Mouse (Mus musculus): ENCODE results near the gene Dmgdh. TPM values are rescaled to one million over a fixed set of nuclear protein-coding genes. Genes with fewer than 3 reads are reported as not detected.

The Dmgdh gene
- polyA plus RNA-seq, 1 experiment from 2014 or later: 1.3 TPM

DNA sequence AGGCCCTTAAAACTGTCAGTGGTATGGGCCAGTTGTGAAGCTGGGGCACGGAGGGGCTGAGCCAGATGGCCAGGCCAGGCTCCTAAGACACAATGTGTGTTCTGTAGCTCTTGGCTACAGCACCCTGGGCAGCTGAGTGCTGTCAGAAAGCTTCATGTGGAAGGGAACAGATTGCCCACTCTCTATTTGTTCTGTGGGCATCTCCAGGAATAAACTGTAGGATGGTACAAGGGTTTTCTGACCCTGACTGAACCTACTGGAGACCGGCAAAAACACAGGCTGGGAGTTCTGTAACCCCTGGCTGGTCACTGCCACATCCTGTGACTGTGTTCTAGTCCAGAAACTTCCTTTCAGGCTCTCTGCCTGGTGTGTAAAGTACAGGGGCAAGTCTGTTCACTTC is 111.8 kb downstream of the Dmgdh start:
- no peak overlapping the region for H3K9ac ChIP-seq
- WGBS: 81% methylated on average over 2 of the region's 2 CpGs
- no peak for ATAC-seq (ENCODE audit: insufficient read depth, low FRiP score, low read depth)
- no peaks in the 10 kb centered on the region for H3K4me1 ChIP-seq
- no peak overlapping the region for H3K4me2 ChIP-seq
- no peak overlapping the region for H3K4me3 ChIP-seq (replicated peaks)
- no peaks in the 10 kb centered on the region for H3K9me3 ChIP-seq
- H3K27ac ChIP-seq: no peak overlapping the region
- H3K27me3 ChIP-seq (replicated peaks): no peaks in the 10 kb centered on the region
- H3K36me3 ChIP-seq: no peaks in the 10 kb centered on the region

DNA sequence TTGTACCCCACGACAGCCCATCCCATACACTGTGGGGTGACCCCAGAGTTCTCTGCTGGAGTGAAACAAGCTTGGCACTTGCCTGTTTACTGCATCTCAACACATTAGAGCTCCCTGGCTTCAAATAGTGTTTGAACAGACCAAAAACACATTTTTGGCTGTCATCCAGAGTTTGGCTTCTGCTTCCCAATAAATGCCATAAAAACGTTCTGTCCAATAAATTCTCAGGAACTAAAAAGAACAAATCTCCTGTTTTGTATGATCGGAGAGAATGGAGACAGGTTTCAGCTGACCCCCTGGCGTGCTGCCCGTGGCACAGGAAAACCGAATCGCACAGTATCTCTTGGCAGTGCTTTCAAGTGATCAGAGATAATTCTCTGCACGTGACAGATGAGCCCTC is 113.4 kb downstream of the Dmgdh start:
- Histone ChIP-seq H3K4me1 (no peaks in the 10 kb centered on the region), H3K36me3 (no peaks in the 10 kb centered on the region), H3K4me3 (replicated peaks) (no peak overlapping the region), H3K27me3 (replicated peaks) (no peaks in the 10 kb centered on the region), H3K9me3 (no peaks in the 10 kb centered on the region), H3K27ac (no peak overlapping the region), H3K4me2 (no peak overlapping the region), H3K9ac (no peak overlapping the region)
- 51% methylated on average over 8 of the region's 8 CpGs for WGBS
- no peak for ATAC-seq (ENCODE audit: insufficient read depth, low FRiP score, low read depth)

DNA sequence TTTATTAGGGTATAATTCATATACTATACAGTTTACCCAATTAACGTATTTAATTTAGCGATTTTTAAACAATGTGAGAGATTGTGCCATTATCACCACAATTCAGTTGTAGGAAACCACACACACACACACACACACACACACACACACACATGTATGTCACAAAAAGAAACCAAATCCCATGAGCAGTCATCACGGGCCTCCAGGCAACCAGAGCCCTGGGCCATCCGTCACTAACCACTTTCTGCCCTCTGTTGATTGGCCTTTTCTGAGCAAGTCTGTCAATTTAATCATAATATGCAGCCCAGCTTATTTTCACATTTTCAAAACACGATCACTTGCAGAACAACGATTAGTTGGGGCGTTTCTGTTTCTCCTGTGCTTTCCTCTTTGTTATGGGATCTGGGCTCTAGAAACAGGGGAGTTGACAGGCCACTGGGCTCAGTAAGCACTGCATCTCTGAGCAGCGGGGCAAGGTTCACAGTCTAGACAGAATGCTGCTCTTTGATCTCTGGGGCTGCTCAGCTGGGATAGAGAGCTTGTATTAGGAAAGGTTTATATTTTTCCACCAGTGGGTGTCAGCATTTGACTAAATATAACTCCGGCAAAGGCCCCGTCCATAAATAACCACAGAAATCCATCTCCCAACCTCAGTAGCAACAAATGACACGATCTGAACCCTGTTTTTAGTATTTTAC is 118.9 kb downstream of the Dmgdh start:
- H3K4me1 ChIP-seq: no peaks in the 10 kb centered on the region
- H3K27me3 ChIP-seq (replicated peaks): no peaks in the 10 kb centered on the region
- ATAC-seq (ENCODE audit: insufficient read depth, low FRiP score, low read depth): peak; percentile 53
- no peaks in the 10 kb centered on the region for H3K36me3 ChIP-seq
- no peaks in the 10 kb centered on the region for H3K9me3 ChIP-seq
- WGBS: 42% methylated on average over 11 of the region's 11 CpGs
- H3K4me3 ChIP-seq (replicated peaks): no peak overlapping the region
- no peak overlapping the region for H3K27ac ChIP-seq
- no peak overlapping the region for H3K4me2 ChIP-seq
- no peak overlapping the region for H3K9ac ChIP-seq

DNA sequence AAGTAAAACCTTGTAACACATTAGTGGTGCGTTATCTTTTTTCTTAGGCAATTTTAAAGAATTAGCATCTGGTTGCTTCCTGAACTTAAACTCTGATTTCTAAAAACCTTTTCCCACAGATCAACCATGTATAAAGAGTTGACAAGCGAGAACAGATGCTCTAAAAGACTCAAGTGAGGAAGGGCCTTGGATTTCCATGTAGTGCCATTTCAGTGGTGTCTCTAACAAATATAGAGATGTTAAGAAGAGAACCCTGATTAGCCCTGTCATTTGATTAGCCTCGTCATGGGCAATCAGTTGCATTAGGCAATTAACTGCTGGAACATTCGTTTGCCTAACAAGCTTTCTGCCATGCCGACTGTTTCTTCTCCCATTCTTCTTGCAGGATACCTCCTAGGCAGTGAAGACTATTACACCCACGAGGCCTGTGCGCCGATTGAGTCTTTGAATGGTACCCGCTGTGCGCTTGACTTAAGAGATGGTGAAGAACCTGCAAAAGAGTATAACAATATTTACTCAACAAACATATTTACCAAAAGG is 119.5 kb downstream of the Dmgdh start:
- H3K4me3 ChIP-seq (replicated peaks): no peak overlapping the region
- no peaks in the 10 kb centered on the region for H3K9me3 ChIP-seq
- no peak overlapping the region for H3K27ac ChIP-seq
- no peak for ATAC-seq (ENCODE audit: insufficient read depth, low FRiP score, low read depth)
- H3K4me2 ChIP-seq: no peak overlapping the region
- H3K4me1 ChIP-seq: no peaks in the 10 kb centered on the region
- H3K9ac ChIP-seq: no peak overlapping the region
- no peaks in the 10 kb centered on the region for H3K36me3 ChIP-seq
- WGBS: 83% methylated on average over 10 of the region's 10 CpGs
- H3K27me3 ChIP-seq (replicated peaks): no peaks in the 10 kb centered on the region

DNA sequence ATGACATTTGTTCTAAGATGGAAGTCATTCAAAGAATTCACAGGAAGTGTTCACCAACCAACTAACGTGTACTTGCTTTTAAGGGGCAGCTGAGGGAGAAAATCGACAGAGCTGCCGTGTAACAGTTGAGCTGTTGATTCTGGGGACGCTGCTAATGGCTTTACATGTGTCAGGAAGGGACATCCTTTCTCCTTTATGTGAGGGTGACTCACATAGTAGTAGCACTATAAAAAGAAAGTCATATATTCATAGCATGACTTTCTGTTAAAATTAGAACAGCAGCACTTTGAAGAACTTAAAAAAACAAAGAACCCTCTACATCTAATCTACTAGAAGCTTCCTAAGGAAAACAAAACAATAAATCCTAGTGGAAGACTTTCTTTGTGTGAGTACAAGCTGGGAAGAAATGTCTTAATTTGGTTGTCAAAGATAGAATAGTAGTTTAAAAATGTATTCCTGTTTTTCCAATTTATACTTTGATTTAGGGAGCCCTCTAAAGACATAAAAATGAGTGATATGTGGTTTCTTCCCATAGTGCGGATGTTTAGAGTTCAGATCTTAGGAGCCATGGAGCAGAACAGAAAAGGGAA is 122.9 kb downstream of the Dmgdh start:
- Histone ChIP-seq H3K36me3 (no peaks in the 10 kb centered on the region), H3K27ac (no peak overlapping the region), H3K9me3 (no peaks in the 10 kb centered on the region), H3K4me3 (replicated peaks) (no peak overlapping the region), H3K4me1 (no peaks in the 10 kb centered on the region), H3K4me2 (no peak overlapping the region), H3K27me3 (replicated peaks) (no peaks in the 10 kb centered on the region), H3K9ac (no peak overlapping the region)
- no peak for ATAC-seq (ENCODE audit: insufficient read depth, low FRiP score, low read depth)
- 73% methylated on average over 5 of the region's 5 CpGs for WGBS

Small RNAs within 50 kb of the gene (microRNA-seq; reads per million reads assigned to microRNA genes)
- not detected for gene Mir5624

Other genes starting within 250 kb of the Dmgdh start
- 7.7 and 7.8 TPM in 2 replicates for gene Jmy, start 174.6 kb upstream of the Dmgdh start, polyA plus RNA-seq (2015; fragmentation: Nextera tagmentation; extraction: Ambion mirVana)
- 1.9 and 6.8 TPM in 2 replicates for gene Bhmt, start 36.5 kb upstream of the Dmgdh start, polyA plus RNA-seq (2015; fragmentation: Nextera tagmentation; extraction: Ambion mirVana)
- gene Bhmt2, start 131 bp upstream of the Dmgdh start, polyA plus RNA-seq (2015; fragmentation: Nextera tagmentation; extraction: Ambion mirVana): 1.0 and 2.2 TPM in 2 replicates
- gene Arsb, start 97.2 kb downstream of the Dmgdh start, polyA plus RNA-seq (2015; fragmentation: Nextera tagmentation; extraction: Ambion mirVana): 10.5 and 12.4 TPM in 2 replicates